Mouse (Mus musculus): ENCODE results near the gene Wdr5.
A peak's percentile ranks its signal among the peaks of the same experiment; 100 is the strongest.

Wdr5 gene

DNA sequence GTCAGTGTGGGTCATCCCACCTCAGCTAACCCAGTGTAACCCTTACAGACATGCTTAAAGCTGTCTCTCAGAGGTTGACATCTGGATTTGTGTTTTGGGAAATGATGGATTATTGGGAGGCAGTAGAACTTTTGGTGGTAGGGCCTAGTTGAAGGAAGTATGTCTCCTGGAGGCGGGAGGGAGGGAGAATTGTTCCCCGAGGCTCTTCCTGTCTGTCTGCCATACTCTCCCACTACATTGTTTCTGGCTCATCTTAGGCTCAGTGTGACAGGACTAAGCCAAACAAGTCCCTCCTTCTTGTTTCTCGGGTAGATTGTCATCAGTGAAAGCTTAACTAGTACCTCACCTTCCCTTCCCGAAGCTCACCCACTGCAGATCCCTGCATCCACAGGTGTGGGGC is 28.2 kb upstream of the Wdr5 start:
- TF ChIP-seq GATA4 (IDR thresholded peaks at IDR 0.05; ENCODE audit: insufficient replicate concordance, low read length), result no peak

DNA sequence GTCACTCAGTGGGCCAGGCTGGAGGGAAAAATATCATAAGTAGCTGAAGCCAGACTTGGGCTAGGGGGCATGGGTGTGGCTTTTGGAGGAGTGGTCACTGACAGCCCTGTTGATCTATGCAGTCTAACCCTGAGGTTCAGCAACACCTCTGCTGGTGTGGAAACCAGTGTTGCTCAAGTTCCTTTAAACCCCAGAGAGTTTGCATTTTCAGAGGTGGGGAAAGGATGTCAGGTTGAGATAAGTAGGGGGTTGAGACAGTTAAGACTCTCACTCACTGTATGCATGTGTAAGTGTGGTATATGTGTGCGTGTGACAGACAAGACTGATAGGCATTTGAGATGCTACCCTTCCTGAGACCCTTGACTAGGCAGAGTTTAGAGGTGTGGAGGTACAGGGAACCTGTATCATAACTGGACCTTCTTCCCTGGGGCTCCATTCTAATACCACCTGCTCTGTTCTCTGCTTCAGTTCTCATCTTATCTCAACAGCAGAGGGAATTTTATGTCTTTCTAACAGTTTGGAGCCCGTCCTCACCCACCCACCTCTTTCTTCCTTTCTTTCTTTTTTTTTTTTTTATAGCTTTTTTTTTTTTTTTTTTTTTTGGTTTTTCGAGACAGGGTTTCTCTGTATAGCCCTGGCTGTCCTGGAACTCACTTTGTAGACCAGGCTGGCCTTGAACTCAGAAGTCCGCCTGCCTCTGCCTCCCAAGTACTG is 27.5 kb upstream of the Wdr5 start:
- TF ChIP-seq GATA4 (IDR thresholded peaks at IDR 0.05; ENCODE audit: insufficient replicate concordance, low read length), result no peak

DNA sequence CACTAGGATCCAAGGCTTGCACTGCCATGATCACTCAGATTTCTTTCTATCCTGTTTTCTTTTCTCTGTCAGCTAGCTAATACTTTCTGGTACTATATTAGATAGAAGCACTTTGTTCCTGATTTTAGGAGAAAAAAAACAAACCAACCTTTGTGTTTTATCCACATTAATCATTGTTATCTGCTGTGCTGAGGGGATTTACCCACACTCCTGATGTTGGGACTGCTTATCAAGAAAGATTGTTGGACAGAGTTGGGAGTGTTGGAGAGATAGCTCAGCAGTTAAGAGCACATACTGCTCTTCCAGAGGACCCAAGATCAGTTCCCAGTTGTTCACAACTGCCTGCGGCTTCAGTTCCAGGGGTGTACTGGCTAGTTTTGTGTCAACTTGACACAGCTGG is 26.6 kb upstream of the Wdr5 start:
- no peak for TF ChIP-seq GATA4 (IDR thresholded peaks at IDR 0.05; ENCODE audit: insufficient replicate concordance, low read length)

DNA sequence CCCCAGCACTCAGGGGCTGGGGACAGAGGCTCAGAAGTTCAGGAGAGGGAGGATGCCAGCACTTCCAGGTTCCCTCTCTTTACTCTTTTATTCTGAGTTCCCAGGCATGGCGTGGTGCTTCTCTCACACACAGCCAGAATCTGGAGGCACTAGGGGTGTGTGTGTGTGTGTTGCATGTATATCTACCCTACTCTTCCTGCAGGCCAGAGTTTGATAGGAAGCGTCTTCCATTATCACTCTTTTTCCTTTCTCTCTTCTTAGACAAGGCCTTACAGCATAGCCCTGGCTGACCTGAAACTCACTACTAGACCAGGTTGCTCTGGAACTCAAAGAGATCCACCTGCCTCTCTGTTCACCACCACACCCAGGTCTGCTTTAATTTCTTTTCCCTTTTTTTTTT is 24.0 kb upstream of the Wdr5 start:
- no peak for TF ChIP-seq GATA4 (IDR thresholded peaks at IDR 0.05; ENCODE audit: insufficient replicate concordance, low read length)

DNA sequence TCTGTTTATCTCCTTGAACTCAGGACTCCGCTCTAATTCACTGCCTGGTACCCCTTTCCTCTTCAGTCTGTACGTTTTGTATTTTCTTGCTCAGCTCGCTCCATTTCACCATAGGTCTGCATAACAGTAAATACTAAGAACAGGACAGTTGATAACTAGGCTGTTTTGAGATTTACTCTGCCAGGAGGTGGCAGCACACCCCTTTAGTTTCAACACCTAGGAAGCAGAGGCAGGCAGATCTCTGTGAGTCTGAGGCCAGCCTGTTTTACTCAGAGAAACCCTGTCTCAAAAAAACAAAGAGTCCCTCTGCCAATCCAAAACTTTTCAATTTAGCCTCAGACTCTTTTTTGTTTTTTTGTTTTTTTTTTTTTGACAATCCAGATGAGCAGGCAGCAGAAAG is 21.0 kb upstream of the Wdr5 start:
- no peak for TF ChIP-seq GATA4 (IDR thresholded peaks at IDR 0.05; ENCODE audit: insufficient replicate concordance, low read length)

DNA sequence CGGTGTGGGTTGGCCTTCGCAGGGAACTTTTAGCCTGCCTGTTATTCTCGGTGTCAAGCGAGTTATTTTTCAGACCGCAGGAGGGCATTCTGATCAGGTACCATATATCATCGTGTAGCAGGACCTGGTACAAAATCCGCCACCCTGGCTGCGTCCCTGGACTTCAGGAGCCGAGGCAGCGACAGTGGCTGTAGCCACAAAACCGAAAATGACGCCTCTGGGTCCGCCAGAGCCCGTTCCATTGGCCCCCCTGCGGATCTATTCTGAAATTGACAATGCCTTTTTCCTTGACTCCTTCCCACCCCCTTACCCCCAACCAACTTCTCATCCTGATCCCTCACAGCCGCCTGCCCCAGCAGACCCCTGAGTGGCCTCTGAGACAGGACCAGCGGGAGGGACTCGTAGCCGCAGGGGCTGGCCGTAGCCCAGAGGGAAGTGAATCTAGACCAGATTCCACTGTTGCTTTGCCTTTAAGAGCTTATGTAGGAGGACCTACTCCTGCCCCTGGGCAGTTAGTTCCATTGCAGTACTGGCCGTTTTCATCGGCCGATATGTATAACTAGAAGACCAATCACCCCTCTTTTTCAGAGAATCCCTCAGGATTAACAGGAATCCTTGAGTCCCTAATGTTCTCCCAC is 18.4 kb upstream of the Wdr5 start:
- TF ChIP-seq GATA4 (IDR thresholded peaks at IDR 0.05; ENCODE audit: insufficient replicate concordance, low read length), result no peak

DNA sequence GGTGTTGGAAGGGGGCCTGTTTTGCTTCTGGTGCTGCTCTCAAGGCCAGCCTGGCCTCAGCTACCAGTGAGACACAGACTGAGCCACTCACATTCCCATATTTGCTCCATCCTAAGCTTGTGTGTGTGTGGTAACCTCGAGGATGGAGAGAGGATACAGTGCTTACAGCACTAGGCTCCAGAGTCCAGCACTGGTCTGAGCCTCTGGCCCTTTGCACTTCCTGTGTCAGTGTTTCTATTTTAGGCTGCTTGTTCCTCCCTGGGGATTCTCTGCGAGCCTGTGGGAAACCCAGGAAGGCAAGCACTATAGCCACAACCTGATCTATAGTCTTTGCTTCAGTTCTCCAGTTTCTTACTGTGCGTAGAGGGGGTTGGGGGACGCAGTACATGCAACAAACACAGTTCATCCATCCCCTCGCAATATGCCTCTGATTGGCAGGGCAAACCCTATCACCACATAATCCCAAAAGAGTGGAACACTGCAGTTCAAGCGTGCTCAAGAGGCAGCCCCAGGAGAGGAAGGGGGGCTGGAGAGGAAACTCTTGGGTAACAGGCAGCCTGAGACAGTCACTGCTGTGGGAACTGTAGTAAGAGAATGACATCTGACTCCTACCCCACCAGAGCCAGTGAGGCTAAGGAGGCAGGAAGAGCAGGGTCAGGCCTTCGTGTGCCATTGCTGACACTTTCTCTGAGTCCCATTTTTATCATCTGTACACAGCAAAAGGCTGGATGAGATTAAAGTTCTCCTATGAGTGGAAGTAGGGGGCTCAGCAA is 10.7 kb upstream of the Wdr5 start:
- peak; percentile 67; the same call in 1 of the 2 replicates for TF ChIP-seq GATA4 (IDR thresholded peaks at IDR 0.05; ENCODE audit: insufficient replicate concordance, low read length)

DNA sequence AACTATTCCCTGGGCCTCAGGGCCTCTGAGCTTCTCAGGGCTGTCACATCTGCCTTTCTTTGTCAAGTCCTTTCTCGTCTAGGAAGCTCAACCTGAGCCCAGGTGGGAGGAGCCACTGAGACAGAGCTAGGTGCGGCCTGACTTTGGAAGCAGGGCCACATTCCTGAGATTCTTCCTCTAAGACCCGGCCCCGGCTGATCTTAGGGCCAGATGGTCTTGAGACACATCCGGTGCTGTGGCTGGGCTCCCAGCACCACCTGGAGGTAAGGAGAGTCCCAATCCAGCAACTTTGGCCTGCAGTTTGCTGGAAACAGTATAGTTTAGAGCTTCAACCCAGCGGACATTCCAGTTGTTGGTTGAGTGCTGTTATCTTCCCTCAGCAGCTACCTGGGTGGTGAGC is 9.4 kb upstream of the Wdr5 start:
- TF ChIP-seq GATA4 (IDR thresholded peaks at IDR 0.05; ENCODE audit: insufficient replicate concordance, low read length), result no peak

DNA sequence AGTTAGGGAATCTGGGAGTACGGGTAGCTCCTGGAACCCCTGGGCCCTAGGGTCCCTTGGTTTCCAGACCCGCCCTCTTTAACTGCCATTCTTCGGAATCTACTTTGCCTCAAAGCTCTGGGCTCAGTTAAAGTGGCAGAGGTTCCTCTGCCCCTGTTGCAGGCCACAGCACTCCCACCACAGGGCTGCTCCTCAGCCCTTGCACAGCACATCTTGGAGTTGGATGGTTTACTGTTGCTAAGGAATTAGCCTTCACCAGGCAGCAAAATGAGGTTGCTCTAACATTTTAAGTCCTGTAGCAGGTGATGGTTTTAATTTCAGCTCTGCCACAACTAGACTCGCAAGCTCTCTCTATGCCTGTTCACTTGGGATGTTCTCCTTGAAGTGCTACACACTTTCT is 7.4 kb upstream of the Wdr5 start, which contains the start of gene Brd3:
TSS of gene Brd3 (minus strand) at position 101 of the 400 bp plus-strand sequence.
- TF ChIP-seq GATA4 (IDR thresholded peaks at IDR 0.05; ENCODE audit: insufficient replicate concordance, low read length), result no peak

DNA sequence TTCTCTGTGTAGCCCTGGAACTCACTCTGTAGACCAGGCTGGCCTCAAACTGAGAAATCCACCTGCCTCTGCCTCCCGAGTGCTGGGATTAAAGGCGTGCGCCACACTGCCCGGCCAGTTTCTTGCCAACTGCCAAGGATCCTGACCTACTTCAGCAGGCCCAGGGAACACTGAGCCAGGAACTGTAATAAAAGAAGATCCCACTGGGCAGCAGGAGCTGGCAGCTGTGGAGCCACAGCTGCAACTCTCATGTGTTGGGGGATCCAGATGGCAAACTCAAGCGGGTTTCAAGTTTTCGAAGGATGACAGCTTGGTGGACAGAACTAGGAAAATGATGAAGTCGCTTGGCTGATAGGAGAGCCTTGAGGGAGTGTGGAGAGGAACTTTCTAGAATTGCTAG is 4.3 kb upstream of the Wdr5 start:
- TF ChIP-seq GATA4 (IDR thresholded peaks at IDR 0.05; ENCODE audit: insufficient replicate concordance, low read length), result no peak

DNA sequence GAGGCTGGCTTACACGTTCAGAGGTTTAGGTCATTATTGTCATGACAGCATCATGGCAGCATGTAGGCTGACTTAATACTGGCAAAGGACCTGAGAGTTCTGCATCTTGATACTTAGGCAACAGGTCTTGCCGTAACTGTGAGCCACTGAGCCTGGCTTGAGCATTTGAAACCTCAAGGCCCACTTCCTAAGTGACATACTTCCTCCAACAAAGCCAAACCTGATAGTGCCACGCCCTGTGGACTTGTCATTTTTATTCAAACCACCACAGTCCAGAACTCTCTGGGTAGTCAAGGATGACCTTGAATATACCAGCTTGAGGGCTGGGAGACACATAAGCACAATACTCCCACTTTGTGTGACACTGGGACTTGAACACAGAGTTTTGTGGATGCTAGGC is 2.0 kb upstream of the Wdr5 start:
- no peak for TF ChIP-seq GATA4 (IDR thresholded peaks at IDR 0.05; ENCODE audit: insufficient replicate concordance, low read length)

DNA sequence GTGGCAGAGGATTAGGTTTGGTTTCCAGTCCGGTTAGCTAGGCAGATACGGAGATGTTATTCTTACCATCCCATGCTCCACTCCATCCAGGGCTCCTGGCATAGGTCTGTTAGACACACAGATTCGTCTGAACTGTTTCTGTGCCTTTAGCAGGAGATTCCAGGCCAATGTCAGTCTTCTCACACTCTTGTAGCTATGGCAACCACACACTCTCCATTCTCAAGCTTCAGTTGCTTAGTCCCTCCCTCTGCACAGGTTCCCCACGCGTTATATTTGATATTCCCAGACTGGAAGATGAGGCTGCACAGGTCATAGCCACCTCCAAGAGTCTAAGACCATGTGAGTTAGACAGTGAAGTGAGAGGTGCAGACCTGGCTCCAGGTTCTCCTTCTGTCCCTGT is 1.1 kb upstream of the Wdr5 start:
- no peak for TF ChIP-seq GATA4 (IDR thresholded peaks at IDR 0.05; ENCODE audit: insufficient replicate concordance, low read length)

DNA sequence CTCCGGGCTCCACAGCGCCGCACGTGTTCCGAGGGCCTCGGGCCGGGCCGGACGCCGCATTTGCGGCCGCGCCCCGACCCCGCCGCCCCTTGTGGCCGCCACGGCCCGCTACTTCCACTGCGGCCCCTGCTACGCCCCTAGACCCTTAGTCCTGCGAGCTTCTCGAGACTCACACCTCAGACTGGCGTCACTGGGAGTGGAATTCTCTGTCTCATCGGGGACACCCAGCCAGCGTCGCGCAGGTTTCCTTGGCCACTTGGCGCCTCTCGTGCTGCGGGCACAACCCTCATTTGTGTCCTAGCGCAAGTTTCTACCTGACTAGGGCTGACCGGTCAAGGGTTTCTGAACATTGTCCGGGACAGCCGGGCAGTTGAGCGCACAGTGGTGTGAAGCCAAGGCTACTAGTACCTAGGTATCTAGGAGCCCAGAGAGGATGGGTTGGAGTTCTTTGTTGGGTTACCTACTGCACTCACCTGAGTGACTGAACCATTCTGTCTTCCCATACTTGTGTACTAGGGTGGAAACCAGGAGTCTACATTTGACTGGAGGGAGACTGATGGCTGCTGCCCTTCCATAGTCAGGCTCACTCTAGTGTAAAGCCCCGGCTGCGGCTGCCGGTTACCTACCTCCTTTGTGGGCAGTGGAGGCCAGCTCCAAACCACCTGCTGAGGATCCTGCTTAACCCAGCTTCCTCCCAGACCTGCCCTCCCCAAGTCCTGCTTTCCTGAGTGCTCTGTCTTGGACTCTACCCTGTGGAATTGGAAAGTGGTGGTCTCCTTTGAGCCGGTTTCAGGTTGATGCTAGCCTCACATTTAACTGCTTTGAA is 597 bp downstream of the Wdr5 start:
- TF ChIP-seq GATA4 (IDR thresholded peaks at IDR 0.05; ENCODE audit: insufficient replicate concordance, low read length), result no peak

DNA sequence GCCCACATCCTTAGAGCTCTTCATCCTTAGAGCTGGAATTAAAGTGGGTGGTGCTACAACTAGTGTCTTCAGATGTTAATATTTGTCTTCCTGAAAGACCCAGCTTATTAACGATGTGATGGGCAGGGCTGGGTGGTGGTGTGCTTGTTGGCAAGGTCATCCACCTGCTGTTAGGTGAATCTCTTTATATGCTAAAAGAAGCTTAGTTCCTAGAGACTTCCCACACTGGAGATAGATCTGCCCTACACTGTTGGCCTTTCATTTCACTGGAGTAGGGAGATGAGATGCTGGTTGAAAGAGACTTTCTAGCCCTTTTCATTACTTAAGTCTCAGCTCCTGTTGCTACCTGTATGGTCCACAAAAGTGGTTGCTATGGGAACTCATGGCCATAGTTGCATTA is 1.3 kb downstream of the Wdr5 start:
- no peak for TF ChIP-seq GATA4 (IDR thresholded peaks at IDR 0.05; ENCODE audit: insufficient replicate concordance, low read length)

DNA sequence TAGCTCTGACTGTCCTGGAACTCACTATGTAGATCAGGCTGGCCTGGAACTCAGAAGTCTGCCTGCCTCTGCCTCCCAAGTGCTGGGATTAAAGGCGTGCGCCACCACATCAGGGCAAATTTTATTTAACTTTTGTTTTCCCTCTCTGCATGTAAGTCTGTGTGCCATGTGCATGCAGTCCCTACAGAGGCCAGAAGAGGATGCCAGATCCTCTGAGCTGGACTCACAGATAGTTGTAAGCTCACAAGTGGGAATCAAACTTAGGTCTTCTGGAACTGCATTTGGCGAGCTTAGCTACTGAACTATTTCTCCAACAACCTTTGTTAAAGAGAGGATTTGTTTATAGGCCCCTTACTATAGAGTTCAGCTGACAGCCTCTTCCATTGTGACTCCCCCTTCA is 3.3 kb downstream of the Wdr5 start:
- TF ChIP-seq GATA4 (IDR thresholded peaks at IDR 0.05; ENCODE audit: insufficient replicate concordance, low read length), result no peak

Measured in liver, adult (tissue).